Mouse (Mus musculus) E14TG2a.4 (cell line): ENCODE data around the gene Mapk8.

ENCODE experiments used
- CTCF ChIP-seq: conservative IDR thresholded peaks from 2 replicates; pipeline ENCODE4 v1.5.1; 2014; ENCODE audit warnings: low read length
- POU5F1 ChIP-seq: IDR thresholded peaks from 2 replicates; pipeline ENCODE4 v1.6.1; 2014; ENCODE audit warnings: low read length, borderline replicate concordance

- TF ChIP-seq CTCF: no peak
- TF ChIP-seq POU5F1: no peak
These were observed 20.8 kb upstream of the Mapk8 start for GRCm38 (mm10) chr14:33467766-33468165.
